Mouse (Mus musculus) frontal cortex, postnatal 14 days (tissue): Measurements from ENCODE around the gene Gm13199.

Experiments used
- DNase-seq, 2 experiments: peaks; one replicate each; pipeline ENCODE4 v3.0.0; 2022; ENCODE audit warnings: low spot score in 2 of 2

Gm13199 gene

GRCm38 (mm10) chr2:5822449-5822848, 40.3 kb downstream of the Gm13199 start:
- no peak for DNase-seq

- DNase-seq, result no peak
Measured at GRCm38 (mm10) chr2:5821264-5821663, 41.5 kb downstream of the Gm13199 start.
